Mouse (Mus musculus) CD4-positive helper T cell, adult 2 months (primary cell): ENCODE results near the gene Tmem217.
A peak's percentile ranks its signal among the peaks of the same experiment; 100 is the strongest.
"Not testable (repeated sequence)": the region's sequence is repeated elsewhere in the genome, so short reads cannot be mapped to it uniquely, and the experiment has no call there.

Experiments
- DNase-seq: peaks from one replicate; pipeline ENCODE4 v3.0.0-alpha.2; 2012; ENCODE audit warnings: low read depth, missing footprints, low spot score

Tmem217 gene

GRCm38 (mm10) chr17:29549543-29550428 is 2.4 kb downstream of the Tmem217 start, which contains the start of the genes Gm17657 and Tbc1d22b:
Gm17657 (minus strand) TSS chr17:29549638.
Tbc1d22b (plus strand) TSS chr17:29549785.
- DNase-seq, result peak; percentile 97

GRCm38 (mm10) chr17:29548994-29549393 is 3.2 kb downstream of the Tmem217 start:
- DNase-seq, result no peak

GRCm38 (mm10) chr17:29548494-29548893 is 3.7 kb downstream of the Tmem217 start:
- no peak for DNase-seq

- DNase-seq, result no peak
Measured at GRCm38 (mm10) chr17:29545241-29545640, 6.9 kb downstream of the Tmem217 start.

- DNase-seq, result no peak
Measured at GRCm38 (mm10) chr17:29544064-29544463, 8.1 kb downstream of the Tmem217 start.

- DNase-seq, result no peak
Measured at GRCm38 (mm10) chr17:29542831-29543690, 9.1 kb downstream of the Tmem217 start.

GRCm38 (mm10) chr17:29541419-29541818 is 10.8 kb downstream of the Tmem217 start:
- DNase-seq, result no peak

- no peak for DNase-seq
Measured at GRCm38 (mm10) chr17:29540426-29540825, 11.8 kb downstream of the Tmem217 start.

GRCm38 (mm10) chr17:29533866-29534265 is 18.3 kb downstream of the Tmem217 start:
- peak; percentile 82 for DNase-seq

- peak; percentile 93 for DNase-seq
Measured at GRCm38 (mm10) chr17:29531757-29532384, 20.3 kb downstream of the Tmem217 start.

- peak; percentile 82 for DNase-seq
Measured at GRCm38 (mm10) chr17:29531278-29531677, 20.9 kb downstream of the Tmem217 start.

- peak; percentile 52 for DNase-seq
Measured at GRCm38 (mm10) chr17:29530508-29530907, 21.7 kb downstream of the Tmem217 start.

GRCm38 (mm10) chr17:29528568-29529187 is 23.5 kb downstream of the Tmem217 start:
- peak; percentile 72 for DNase-seq

- no peak for DNase-seq
Measured at GRCm38 (mm10) chr17:29525613-29526012, 26.6 kb downstream of the Tmem217 start.

GRCm38 (mm10) chr17:29519731-29520130 is 32.5 kb downstream of the Tmem217 start:
- no peak for DNase-seq

GRCm38 (mm10) chr17:29518665-29519064 is 33.5 kb downstream of the Tmem217 start:
- not testable (repeated sequence) for DNase-seq

GRCm38 (mm10) chr17:29514435-29514834 is 37.8 kb downstream of the Tmem217 start:
- peak; percentile 79 for DNase-seq

- DNase-seq, result peak; percentile 69
Measured at GRCm38 (mm10) chr17:29513044-29513730, 39.0 kb downstream of the Tmem217 start.

GRCm38 (mm10) chr17:29510691-29511090 is 41.5 kb downstream of the Tmem217 start:
- peak; percentile 17 for DNase-seq

GRCm38 (mm10) chr17:29508927-29509608 is 43.1 kb downstream of the Tmem217 start:
- no peak for DNase-seq
